Mouse (Mus musculus) heart, embryonic 11.5 days (tissue): ENCODE results near the gene Kcnip4. TPM values are rescaled to one million over a fixed set of nuclear protein-coding genes. Genes with fewer than 3 reads are reported as not detected.

ENCODE experiments used
- ATAC-seq: fragments of 200-750 bp; cut with Nextera tagmentation; replicated peaks from 2 replicates; pipeline ENCODE4 v1.8.0; 2017; ENCODE audit warnings: moderate library complexity; ENCODE audit not compliant: insufficient number of reproducible peaks, low FRiP score, low TSS enrichment
- H3K27ac ChIP-seq: fragments of 300-500 bp; sonication (generic); 2 replicates; pipeline ENCODE4 v1.5.1; 2014; ENCODE audit warnings: mild to moderate bottlenecking, low read depth, low read length
- H3K27me3 ChIP-seq: fragments of 300-500 bp; sonication (generic); 2 replicates; pipeline ENCODE4 v1.6.1; 2014; ENCODE audit warnings: mild to moderate bottlenecking, low read length, mixed read lengths; ENCODE audit not compliant: control insufficient read depth, insufficient read depth
- H3K36me3 ChIP-seq: fragments of 300-500 bp; sonication (generic); 2 replicates; pipeline ENCODE4 v1.6.1; 2014; ENCODE audit warnings: mild to moderate bottlenecking, low read length, moderate library complexity, mixed read lengths; ENCODE audit not compliant: control insufficient read depth, insufficient read depth
- H3K4me1 ChIP-seq: fragments of 300-500 bp; sonication (generic); 2 replicates; pipeline ENCODE4 v1.6.1; 2014; ENCODE audit warnings: low read length; ENCODE audit not compliant: control insufficient read depth, insufficient read depth
- H3K4me2 ChIP-seq: fragments of 300-500 bp; sonication (generic); 2 replicates; pipeline ENCODE4 v1.6.1; 2014; ENCODE audit warnings: mild to moderate bottlenecking, moderate library complexity
- H3K4me3 ChIP-seq: fragments of 300-500 bp; sonication (generic); 2 replicates; pipeline ENCODE4 v1.5.1; 2014; ENCODE audit warnings: low read depth, low read length
- H3K9ac ChIP-seq: fragments of 300-500 bp; sonication (generic); 2 replicates; pipeline ENCODE4 v1.6.1; 2014; ENCODE audit warnings: mild to moderate bottlenecking, low read depth, low read length, moderate library complexity
- H3K9me3 ChIP-seq: fragments of 300-500 bp; sonication (generic); replicated peaks from 2 replicates; pipeline ENCODE4 v1.6.1; 2016; ENCODE audit warnings: low read length; ENCODE audit not compliant: control insufficient read depth
- WGBS: fragments of 180-500 bp; shearing (Covaris S2); extraction: QIAGEN DNeasy Blood & Tissue Kit; methylation state at CpG from one replicate; pipeline ENCODE4 v1.1.7; 2014; ENCODE audit not compliant: insufficient replicate concordance; 5-methylcytosine and 5-hydroxymethylcytosine counted together
- polyA plus RNA-seq: library from polyadenylated mRNA; unstranded; fragments of >200 nt; fragmentation: Nextera tagmentation; extraction: Ambion mirVana; gene quantifications from 2 replicates; pipeline ENCODE4 v1.2.1, GENCODE M21; 2014

Gene Kcnip4
- polyA plus RNA-seq, 1 experiment from 2014 or later, result 0.63 TPM

DNA sequence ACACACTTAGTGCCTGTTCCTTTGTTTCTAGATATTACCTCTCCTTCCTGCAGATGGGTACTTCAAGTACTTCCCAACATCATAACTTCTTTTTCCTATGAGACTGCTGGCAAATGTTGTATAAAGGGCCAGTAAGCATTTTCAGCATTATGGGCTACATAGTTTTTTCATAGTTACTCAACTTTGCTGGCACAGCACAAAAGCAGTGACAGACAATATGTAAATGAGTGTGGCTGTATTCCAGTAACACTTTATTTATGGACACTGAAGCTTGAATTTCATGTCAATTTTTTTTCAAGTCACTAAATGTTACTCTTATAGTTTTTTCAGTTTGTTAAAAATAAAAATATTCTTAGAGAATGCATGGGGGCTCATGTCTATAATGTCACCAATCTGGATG, 105.0 kb downstream of the Kcnip4 start:
- Histone ChIP-seq H3K4me3 (no peak overlapping the region), H3K9ac (no peak overlapping the region), H3K4me1 (no peaks in the 10 kb centered on the region), H3K4me2 (no peak overlapping the region), H3K27ac (no peak overlapping the region), H3K36me3 (no peaks in the 10 kb centered on the region), H3K27me3 (no peaks in the 10 kb centered on the region), H3K9me3 (no peaks in the 10 kb centered on the region)
- no peak for ATAC-seq

GRCm38 (mm10) chr5:49408351-49408750, 116.4 kb downstream of the Kcnip4 start:
- 84% methylated on average over 1 of the region's 1 CpGs for WGBS
- Histone ChIP-seq H3K9ac (no peak overlapping the region), H3K4me2 (no peak overlapping the region), H3K27ac (no peak overlapping the region), H3K36me3 (no peaks in the 10 kb centered on the region), H3K27me3 (no peaks in the 10 kb centered on the region), H3K4me3 (no peak overlapping the region), H3K9me3 (no peaks in the 10 kb centered on the region), H3K4me1 (no peaks in the 10 kb centered on the region)
- no peak for ATAC-seq

GRCm38 (mm10) chr5:49370543-49371076, 154.1 kb downstream of the Kcnip4 start:
- no peak overlapping the region for H3K4me2 ChIP-seq
- no peaks in the 10 kb centered on the region for H3K9me3 ChIP-seq
- H3K27ac ChIP-seq, result no peak overlapping the region
- no peak overlapping the region for H3K9ac ChIP-seq
- H3K36me3 ChIP-seq, result no peaks in the 10 kb centered on the region
- no peak overlapping the region for H3K4me3 ChIP-seq
- no peaks in the 10 kb centered on the region for H3K27me3 ChIP-seq
- 39% methylated on average over 3 of the region's 3 CpGs for WGBS
- H3K4me1 ChIP-seq, result no peaks in the 10 kb centered on the region
- ATAC-seq, result no peak

DNA sequence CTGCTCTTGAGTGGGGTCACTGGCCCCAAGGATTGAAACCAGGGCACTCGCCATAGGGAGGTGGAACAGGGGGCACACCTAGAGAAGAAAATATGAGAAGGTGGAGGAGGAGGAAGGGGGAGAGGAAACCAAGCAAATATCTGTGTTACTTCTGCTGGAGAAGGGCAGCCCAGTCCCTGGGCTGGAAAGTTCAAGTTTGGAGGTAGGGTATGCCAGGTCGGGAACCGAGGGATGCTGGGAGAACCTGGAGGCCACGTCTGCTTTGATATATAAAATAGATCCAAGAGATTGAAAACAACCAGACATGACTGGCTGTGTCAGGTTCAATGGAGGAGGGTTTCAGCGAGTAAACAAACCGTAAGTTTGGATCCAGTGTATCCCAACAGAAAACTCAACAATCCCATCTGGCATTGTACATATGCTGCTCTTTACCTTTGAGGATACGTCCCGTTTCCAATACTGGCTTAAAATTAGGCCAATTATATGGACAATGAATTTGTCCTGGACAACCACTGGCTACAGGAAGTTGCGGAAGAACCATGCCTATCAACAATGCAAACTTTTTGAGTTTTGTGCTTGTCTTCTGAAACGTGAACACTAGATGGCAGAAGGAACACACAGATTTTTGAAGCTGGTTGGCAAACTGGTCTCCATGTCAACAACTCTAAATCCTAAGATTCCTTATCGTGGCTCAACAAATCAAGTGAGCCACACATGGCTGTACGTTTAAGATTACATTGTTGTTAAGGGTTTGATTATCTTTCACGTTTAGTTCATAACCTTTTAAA, 155.9 kb downstream of the Kcnip4 start:
- WGBS, result 47% methylated on average over 13 of the region's 13 CpGs
- Histone ChIP-seq H3K9me3 (no peaks in the 10 kb centered on the region), H3K27me3 (no peaks in the 10 kb centered on the region), H3K4me1 (no peaks in the 10 kb centered on the region), H3K27ac (no peak overlapping the region), H3K4me3 (no peak overlapping the region), H3K9ac (no peak overlapping the region), H3K4me2 (no peak overlapping the region), H3K36me3 (no peaks in the 10 kb centered on the region)
- ATAC-seq, result no peak

- H3K4me2 ChIP-seq, result no peak overlapping the region
- ATAC-seq, result no peak
- H3K27ac ChIP-seq, result no peak overlapping the region
- H3K9me3 ChIP-seq, result no peaks in the 10 kb centered on the region
- WGBS, result 68% methylated on average over 3 of the region's 3 CpGs
- no peaks in the 10 kb centered on the region for H3K36me3 ChIP-seq
- H3K4me1 ChIP-seq, result no peaks in the 10 kb centered on the region
- no peak overlapping the region for H3K4me3 ChIP-seq
- no peaks in the 10 kb centered on the region for H3K27me3 ChIP-seq
- no peak overlapping the region for H3K9ac ChIP-seq
Observed at GRCm38 (mm10) chr5:49356381-49356780, 168.3 kb downstream of the Kcnip4 start.

DNA sequence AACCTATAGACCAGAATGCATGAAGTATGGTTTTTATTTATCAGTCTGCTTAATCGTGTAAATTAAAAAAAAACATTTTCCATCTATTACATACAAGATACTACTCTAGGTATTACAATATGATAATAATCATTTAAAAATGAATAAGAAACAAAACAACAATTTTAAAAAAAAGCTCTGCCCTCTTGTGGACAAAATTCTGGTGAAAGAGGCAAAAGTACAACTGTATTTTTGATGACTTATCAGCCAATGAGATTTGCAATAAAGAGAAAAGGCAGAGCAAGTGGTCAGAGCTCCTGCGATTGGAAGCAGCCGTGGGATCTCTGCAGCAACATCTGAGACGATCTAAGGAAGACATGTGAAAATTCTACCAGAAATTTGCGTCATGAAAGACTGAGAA, 172.6 kb downstream of the Kcnip4 start:
- no peak overlapping the region for H3K4me2 ChIP-seq
- no peak for ATAC-seq
- H3K27me3 ChIP-seq, result no peaks in the 10 kb centered on the region
- no peaks in the 10 kb centered on the region for H3K36me3 ChIP-seq
- H3K27ac ChIP-seq, result no peak overlapping the region
- no peak overlapping the region for H3K9ac ChIP-seq
- H3K4me1 ChIP-seq, result no peaks in the 10 kb centered on the region
- WGBS, result 73% methylated on average over 5 of the region's 5 CpGs
- H3K9me3 ChIP-seq, result no peaks in the 10 kb centered on the region
- no peak overlapping the region for H3K4me3 ChIP-seq

- 27% methylated on average over 4 of the region's 4 CpGs for WGBS
- no peak for ATAC-seq
- H3K4me1 ChIP-seq, result no peaks in the 10 kb centered on the region
- H3K9ac ChIP-seq, result no peak overlapping the region
- H3K36me3 ChIP-seq, result no peaks in the 10 kb centered on the region
- no peaks in the 10 kb centered on the region for H3K9me3 ChIP-seq
- H3K4me2 ChIP-seq, result no peak overlapping the region
- H3K27ac ChIP-seq, result no peak overlapping the region
- H3K4me3 ChIP-seq, result no peak overlapping the region
- H3K27me3 ChIP-seq, result no peaks in the 10 kb centered on the region
Observed at GRCm38 (mm10) chr5:49350126-49350909, 174.4 kb downstream of the Kcnip4 start.

DNA sequence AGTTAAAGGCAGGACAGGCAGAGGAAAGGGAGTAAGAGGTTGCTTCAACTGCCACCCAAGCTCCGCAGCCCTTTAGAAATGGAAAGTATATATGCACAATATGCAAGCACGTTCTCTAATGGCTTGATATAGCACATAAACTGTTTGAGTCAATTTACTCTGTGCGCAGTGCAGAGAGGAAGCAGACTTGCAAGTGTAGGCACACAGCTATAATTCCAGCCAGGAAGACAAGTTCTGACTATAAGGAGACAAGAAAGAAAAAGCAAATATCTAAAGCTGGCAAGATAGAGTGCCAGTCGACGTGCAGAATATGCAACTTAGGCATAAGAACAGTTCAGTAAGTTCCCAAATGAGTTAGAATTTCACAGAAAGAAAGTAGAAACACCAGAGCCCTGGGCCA, 175.2 kb downstream of the Kcnip4 start:
- H3K4me2 ChIP-seq, result no peak overlapping the region
- no peaks in the 10 kb centered on the region for H3K9me3 ChIP-seq

More for the DNA sequence above, 175.2 kb downstream of the Kcnip4 start:
- Histone ChIP-seq H3K4me1 (no peaks in the 10 kb centered on the region), H3K9ac (no peak overlapping the region), H3K36me3 (no peaks in the 10 kb centered on the region), H3K4me3 (no peak overlapping the region), H3K27ac (no peak overlapping the region), H3K27me3 (no peaks in the 10 kb centered on the region)
- WGBS, result 75% methylated on average over 5 of the region's 5 CpGs
- no peak for ATAC-seq
